Mouse (Mus musculus): ENCODE data around the gene Dnajc27. TPM values are rescaled to one million over a fixed set of nuclear protein-coding genes. Genes with fewer than 3 reads are reported as not detected.

The Dnajc27 gene
- polyA plus RNA-seq (2017; shearing (Covaris generic)) = 18.2 TPM

GRCm38 (mm10) chr12:4082132-4083001 lies at the start of gene Dnajc27:
TSS of gene Dnajc27 (plus strand) at chr12:4082583.

GRCm38 (mm10) chr12:4038061-4039041 lies 44.0 kb upstream of the Dnajc27 start, which contains the start of gene Efr3b:
TSS of gene Efr3b (minus strand) at chr12:4038915.

DNA sequence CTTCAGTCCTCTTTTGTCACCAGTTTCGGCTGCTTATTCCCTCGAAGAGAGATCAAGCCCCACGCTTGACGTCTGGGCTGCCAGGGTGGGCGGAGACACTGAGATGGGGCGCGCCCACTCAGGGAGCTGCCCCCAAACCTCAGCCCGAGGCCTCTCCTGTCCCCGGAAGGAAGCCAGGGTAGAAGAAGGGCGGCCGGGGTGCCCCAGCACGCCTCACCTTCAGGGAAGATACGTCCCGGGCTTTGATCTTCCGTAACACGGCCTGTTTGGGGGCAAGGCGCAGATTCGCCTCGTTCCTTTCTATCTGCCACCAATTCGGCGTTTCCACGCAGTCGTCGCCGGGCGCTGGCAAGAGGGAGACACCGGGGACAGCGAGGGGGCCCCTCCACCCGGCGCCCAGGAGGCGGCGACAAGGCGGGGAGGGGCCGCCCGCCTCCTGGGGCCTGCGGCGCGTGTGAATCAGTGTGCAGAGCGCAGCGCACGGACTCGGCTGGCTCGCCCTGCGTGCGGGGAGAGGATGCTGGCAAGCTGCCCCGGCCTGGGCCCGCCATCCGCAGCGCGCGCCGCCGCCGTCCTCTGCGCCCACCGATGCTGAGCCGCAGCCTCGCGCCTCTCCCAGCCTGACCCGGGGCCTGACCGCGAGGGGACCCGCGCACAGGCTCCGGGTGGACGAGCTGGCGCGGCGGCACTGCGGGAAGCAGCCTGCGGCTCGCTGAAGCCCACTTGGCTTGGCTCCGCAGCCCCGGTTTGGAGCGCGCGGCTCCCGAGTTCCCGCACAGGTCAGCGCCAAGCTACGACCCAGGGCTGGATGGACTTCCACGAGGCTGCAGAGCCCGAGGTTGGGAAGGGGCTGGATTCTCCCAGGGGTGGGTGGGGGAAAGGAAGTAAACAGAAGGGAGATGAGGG lies 50.8 kb downstream of the Dnajc27 start, which contains the start of gene Adcy3:
Gene Adcy3, plus strand, starts transcription at position 163 of the 906 bp plus-strand sequence.

Other genes with a start within 250 kb of the Dnajc27 start
- gene Pomc, start 127.6 kb upstream of the Dnajc27 start, polyA plus RNA-seq (2017; shearing (Covaris generic)) = 1.2 TPM
- 0.15 TPM for gene Efr3b, start 43.7 kb upstream of the Dnajc27 start, polyA plus RNA-seq (2017; shearing (Covaris generic))
- 26.0 TPM for gene Adcy3, start 50.5 kb downstream of the Dnajc27 start, polyA plus RNA-seq (2017; shearing (Covaris generic))
- 2.6 TPM for gene Ptrhd1, start 151.4 kb downstream of the Dnajc27 start, polyA plus RNA-seq (2017; shearing (Covaris generic))
- 18.0 TPM for gene Cenpo, start 151.7 kb downstream of the Dnajc27 start, polyA plus RNA-seq (2017; shearing (Covaris generic))